Mouse (Mus musculus): ENCODE measurements around the gene Uhrf1bp1l.

The Uhrf1bp1l gene

DNA sequence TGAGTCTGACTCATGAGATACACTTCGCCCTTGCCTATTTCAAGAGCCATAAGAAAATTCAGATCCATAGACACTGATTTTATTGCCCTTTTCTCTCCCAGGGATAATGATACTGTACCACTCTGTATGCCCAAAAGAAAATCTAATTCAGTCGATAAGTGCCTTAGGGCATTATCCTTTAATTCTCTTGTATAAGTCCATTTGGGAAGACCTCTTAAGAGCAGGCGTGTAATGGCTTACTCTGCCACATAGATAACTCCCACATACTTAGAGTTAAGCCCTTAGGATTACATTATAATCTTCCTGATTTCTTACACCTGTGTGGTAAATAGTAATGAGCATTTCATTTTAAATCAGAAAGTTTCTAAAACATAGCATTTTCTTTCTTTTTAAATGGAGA, 1.8 kb downstream of the Uhrf1bp1l start:
- no peak for DNase-seq

DNA sequence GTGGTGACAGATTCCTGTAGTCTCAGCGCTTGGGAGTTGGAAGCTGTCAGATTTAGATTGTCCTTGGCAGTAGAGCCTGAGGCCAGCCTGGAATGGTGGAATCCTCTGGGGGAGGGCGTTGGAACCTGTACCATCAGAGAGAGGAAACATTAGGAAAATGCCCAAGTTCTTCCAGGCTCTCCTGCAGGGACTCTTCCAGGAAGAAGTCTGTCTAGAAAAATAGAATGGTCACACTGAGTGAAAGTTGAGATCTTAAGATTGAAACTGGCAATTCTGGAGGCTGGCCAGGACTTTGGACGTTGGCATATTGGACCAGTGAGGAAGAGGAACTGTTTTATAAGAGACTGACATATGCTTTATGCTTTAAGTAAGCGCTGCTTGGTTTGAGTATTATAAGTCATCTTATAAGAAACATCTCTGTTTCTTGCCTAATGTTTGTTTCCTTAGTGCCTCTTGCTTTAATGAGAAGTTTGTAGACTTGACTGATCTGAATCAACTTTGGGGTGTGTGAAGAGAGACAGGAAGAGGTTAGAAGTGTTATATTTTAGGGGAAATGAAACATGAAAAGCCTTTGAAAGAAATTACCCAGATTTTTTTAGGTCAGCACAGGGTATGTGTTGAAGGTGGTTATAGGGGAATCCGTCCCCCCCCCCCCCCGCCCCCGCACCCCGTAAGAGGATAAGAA, 2.6 kb downstream of the Uhrf1bp1l start:
- DNase-seq = peak in 1 of 2 experiments; percentile 54

DNA sequence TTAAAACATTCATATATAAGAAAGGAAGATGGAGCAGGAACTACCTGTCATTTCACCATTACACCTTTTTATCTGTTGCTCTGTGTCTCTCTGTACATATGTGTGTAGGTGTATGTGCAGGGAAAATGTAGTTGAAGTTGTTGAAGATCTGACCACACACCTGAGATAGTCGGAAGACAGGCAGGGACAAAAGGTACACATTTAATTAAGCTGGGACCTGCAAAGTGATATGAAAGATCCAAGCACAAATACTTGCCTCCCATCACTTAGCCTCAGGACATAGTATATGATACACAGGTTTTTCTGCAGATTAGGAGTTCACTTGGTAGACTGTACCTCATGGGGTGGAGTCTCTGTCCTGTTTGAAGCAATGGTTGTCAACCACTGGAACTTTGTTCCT, 3.1 kb downstream of the Uhrf1bp1l start:
- DNase-seq = no peak

DNA sequence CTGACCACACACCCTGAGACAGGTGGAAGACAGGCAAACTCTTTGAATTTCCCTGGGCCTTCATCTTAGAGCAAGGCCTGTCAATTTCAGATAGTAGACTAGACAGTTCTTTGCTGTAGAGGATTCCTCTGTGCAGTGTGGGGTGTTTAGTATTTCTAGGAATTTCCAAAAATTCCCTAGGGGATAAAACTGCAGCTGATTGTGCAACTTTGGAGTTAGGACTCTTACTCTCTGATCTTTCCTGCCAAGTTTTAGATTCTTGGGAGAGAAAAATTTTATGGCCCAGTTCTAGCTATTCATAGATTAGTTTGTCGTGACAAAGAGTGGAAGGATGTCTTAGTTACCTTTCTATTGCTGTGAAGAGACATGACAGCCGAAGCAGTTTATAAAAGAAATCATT, 3.8 kb downstream of the Uhrf1bp1l start:
- DNase-seq = no peak

DNA sequence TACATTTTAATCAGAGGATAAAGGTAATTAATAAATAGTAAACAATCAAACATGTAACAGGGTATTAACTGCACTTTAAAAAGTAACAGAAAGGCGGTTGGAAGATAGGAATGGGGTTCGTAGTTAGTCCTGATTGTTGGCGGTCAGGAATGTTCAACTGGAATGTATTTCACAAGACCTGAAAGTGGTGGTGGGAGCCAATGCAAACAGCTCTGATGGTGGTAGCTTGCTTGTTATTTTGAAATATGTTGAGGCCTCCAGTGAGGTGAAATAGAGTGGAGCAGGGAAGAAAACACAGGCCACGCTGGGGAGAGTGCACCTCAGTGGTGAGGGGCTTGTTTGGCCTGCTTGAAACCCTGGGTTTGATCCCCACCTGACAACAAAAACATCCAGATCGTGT, 6.3 kb downstream of the Uhrf1bp1l start:
- DNase-seq = no peak

DNA sequence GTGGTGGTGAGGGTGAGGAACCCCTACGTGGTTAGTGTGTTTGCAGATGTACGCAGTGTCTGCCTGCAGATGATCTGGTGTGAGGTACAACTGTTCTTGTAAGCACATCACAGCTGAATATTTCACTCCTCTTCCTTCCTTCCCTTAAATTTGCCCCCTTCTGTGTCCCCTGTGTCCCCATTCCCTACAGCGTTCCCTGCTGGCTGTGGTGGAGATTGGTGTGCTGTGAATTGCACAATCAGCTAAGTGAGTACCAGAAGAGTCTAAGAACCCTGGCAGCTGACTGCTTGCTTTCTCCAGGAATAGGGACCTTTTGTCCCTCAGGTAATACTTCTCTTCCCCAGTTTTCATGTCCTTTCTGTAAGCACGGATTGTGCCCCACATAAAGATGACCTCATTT, 10.4 kb downstream of the Uhrf1bp1l start:
- DNase-seq = no peak

DNA sequence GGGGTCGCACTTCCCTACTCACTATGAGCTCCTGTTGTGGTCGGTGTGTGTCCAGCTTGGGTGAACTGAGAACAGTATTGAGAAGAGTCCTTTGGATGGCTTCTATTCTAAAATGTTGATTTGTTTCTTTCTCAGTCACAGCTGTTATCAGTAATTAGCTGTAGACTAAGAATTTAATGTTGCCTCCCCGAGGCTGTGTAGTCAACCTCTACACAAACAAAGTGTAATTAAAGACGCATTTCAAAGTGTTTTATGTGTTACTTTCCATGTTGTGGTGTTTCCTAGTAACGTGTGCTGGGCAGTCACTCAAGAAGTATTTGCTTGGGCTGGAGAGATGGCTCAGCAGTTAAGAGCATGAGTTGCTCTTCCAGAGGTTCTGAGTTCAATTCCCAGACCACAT, 16.0 kb downstream of the Uhrf1bp1l start:
- no peak for DNase-seq

DNA sequence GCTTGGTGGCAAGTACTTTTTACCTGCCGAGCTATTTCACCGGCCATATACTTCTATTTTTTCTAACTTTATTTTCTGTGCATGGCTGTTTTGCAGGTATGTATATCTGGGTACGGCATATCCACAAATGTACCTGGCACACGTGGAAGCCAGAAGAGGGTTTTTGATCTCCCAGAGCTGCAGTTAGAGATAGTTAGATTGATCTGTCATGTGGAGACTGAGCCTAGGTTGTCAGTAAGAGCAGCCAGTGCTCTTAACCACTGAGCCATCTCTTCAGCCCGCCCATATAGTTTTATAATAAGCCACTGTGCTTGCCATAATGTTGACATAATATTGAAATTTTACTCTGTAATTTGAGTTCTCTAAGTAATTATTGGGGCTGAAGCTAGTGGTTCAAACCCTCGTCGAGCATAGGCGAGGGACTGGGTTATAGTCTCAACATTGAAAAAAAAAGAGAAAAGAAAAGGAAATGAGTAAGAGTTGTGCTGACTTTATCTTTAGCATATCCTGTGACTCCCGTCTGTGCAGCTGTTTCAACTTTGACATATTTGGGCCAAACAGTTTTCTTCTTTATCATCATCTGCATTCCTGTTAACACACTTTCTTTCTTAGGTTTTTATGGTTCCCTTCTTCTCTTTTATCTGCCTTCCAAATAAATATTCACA, 19.8 kb downstream of the Uhrf1bp1l start:
- no peak for DNase-seq

DNA sequence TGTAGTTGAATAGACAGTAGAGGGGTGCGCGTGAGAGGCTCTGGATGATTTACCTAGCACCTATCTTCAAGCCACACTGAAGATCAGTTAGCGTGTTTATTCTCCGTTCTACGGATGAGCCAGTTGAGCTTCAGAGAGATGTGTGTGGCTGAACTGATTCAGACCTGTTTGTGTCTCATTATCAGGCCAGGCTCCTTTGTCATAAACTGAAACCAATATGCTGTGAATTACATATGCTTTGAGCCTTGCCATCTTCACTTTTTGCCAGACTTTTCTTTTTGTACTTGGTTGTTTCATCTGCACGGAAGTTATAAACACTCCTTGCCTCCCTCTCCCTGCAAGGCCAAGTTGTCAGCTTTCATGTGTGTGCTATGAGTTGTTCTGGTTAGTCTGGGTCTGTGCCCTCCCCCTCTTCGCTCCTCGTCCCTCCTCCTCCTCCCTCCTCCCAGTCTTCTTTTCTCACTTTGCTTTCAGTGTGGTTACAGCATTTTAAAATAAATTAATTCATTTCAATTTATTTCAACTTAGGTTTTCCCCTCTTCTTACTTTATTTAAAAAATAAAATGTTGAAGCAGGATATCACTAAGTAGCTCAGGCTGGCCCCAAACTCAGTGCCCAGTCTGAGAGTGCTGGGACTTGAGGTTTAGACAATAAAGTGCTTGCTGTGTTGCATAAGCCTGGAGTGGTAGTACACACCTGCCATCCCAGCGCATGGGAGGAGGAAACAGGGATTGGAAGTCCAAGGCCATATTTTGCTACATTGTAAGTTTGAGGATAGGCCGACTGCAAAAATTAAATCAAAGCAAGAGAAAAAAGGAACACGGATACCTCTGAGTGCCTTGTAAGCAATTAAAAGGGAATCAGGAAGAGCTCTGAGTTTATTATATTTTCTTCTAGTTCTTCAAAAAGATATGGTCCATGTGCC, 21.3 kb downstream of the Uhrf1bp1l start:
- DNase-seq = no peak

DNA sequence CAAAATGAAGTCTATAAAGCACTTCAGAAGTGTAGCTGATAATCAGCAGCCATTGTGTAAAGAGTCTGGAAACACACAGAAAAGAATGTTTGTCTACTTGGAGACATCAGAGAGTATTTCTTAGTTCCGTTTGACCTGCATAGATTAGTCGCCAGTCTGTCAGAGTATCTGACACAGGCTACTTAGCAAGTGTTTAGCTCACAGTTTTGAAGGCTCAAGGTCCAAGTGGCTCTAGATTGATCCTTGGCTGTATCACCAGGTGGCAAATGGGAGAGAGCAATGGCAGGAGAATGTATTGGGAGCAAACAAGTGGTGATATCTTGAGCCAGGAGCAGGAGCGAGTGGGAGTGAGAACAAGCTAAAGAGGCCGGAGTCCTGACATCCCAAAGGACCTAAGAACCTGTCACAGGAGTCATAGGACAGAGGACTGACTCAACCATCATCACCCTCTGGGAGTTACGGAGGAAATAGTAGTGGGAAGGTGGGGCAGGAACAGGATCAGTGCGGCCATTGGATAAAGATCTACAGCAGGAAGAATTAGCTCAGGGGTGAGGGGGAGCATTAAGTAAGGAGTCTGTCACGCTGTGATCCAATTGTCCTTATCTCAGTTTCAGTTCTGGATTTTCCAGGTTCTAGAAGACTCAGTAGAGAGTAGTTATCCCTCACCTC, 23.7 kb downstream of the Uhrf1bp1l start:
- no peak for DNase-seq

DNA sequence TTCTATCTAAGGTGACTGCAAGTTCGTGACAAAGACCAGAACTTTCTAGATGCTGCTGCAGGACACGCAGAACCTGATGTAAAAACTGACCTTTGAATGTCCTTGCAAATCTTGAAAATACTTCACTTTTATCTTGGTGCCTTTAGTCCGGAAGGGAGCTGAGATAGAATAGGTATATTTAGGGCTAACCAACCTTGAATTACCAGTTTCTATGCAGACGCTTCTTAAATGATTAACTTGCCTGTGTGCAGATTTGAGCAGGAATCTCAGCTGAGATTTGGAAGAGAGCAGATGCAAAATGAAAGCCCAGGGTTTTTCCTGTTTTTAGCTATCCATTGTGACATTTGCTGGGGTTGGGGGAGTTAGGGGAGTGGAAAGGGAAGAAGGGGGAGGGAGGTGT, 24.3 kb downstream of the Uhrf1bp1l start:
- DNase-seq = peak in 1 of 2 experiments; percentile 34

DNA sequence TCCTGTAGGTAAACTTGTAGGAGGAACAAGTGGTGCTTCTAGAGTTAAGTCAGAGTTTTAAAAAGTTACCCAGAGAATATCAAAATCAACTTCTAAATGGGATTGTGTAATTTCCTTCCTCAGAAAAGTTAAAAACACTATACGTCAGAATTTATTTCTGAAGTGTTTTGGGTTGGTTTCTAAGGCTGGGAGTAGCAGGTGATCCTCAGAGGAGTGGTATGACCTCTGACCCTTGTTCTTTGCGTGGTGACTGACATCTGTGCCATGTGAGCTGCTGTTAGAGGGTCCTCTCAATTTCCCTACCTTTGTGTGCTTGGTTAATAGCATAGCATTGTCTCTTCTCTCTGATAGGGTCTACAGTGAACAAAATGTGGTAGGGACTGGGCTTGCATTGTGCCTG, 27.1 kb downstream of the Uhrf1bp1l start:
- DNase-seq = no peak

DNA sequence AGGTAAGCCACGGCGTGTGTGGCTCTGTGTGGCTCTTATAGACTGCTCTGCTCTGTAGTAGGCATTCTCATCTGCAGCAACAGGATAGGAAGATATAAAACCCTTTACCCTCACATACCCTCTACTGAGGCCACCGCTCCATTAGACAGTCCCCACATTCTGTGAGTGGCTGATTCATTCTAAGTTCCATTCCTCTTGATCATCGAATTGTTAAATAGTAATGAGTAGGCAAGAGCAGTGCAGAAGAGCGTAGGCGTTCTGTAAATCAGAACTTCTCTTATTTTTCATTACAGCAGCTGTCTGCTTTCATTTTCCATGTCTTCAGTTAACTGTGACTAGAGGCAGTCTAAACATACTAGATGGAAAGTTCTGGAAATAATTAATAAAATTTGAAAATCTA, 31.2 kb downstream of the Uhrf1bp1l start:
- DNase-seq = no peak

DNA sequence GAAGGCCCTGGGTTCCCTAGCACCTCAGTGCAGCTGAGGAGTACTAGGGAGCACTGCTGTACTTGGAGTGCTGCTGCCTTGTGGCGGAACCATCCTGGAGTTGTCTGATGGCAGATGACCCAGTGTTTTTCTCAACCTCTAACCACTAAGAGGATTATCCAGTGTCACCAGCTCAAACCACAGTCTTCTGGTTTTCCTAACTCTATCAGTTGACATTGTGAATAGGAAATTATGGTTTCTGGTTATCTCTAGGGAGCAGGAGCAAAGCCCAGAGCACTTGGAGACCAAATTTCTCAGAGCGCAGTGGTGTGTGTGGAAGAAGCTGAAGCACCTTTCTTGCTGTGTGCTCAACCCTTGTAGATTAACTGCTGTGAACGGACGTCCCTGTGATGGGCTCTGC, 47.1 kb downstream of the Uhrf1bp1l start:
- no peak for DNase-seq

DNA sequence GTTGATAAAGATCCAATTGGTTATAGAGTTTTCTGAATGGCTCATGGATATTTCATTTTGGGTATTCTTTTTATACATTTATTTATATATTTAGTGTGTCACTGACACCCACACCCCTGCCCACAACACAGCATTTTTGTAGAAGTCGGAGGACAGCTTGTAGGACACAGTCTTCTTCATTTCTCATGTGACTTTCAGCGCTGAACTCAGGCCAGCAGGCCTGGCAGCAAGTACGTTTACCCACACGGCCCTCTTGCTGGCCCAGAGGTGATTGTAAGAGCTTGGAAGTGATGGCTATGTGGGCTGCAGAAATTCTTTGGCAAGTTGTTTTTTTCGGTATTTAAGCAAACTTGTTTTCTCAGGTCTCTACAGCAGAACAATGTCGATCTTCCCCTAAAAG, 49.3 kb downstream of the Uhrf1bp1l start:
- no peak for DNase-seq

DNA sequence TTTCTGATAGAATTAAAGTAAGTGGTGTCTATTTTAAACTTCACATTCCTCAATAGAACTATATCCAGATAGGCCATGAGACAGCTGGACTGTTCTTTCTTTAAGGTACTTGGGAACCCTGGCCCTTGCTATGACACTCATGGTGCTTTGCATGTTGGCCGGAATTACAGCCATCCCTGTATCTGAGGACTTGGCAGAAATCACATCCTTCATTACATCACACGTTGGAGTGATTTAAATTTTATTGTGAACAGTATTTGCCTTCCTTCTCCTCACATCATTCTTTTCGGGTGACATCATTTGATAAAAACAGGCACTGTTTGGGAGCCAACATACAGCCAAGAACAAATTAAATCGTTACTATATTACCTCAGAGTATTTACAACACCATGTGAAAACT, 74.4 kb downstream of the Uhrf1bp1l start:
- no peak for DNase-seq

DNA sequence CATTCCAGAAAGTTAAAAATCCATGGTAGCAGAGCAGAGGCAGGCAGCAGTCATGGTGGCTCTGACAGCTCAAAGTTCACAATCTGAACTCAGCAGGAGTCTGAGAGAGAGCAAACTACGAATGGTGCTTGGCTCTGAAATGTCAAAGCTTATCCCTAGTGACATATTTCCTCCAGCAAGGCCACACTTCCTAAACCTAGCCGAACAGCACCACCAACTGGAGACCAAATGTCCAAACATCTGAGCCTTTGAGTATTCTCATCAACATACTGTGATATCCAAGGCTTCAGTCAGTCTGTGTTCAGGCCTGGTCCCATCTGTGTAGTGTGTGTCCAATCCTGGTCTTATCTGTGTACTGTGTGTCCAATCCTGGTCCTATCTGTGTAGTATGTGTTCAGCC, 79.1 kb downstream of the Uhrf1bp1l start:
- DNase-seq = peak; percentile 67 to 68

DNA sequence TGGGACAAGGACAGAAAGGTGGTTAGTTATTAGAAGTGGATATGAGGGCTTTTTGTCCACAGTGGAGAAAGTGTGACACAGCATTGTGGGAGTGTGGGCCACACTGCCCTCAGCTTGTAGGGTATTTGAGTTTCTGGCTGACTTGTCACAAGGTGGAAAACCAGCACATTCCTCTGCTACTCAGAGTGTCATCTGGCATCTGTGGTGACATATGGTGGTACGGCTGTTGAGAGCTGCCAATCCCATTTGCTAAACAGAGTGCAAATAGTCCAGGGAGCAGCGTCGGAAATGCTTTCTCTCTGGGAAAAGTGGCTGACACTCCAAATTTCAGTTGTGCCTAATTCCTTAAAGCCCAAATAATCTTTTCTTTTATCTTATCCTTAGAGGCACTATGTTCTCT, 82.1 kb downstream of the Uhrf1bp1l start:
- no peak for DNase-seq

DNA sequence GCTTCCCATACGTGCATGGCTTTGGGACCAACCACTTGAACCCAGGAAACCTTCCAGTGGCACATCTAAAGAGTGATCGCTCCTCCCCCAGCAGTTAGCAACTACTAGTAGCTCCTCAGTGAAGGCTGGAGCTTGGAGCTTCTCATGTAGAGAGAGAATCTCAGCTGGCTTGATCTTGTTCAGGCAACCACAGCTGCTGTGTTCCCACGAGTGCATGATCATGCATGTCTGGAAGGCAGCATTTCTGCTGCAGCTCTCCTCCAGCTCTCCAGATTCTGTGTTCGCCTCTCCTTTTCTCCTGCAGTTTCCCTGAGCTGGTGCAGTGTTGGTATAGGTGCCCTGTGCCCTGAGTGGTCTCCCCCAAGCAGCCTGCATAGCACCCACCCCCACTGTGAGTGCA, 87.5 kb downstream of the Uhrf1bp1l start:
- no peak for DNase-seq

DNA sequence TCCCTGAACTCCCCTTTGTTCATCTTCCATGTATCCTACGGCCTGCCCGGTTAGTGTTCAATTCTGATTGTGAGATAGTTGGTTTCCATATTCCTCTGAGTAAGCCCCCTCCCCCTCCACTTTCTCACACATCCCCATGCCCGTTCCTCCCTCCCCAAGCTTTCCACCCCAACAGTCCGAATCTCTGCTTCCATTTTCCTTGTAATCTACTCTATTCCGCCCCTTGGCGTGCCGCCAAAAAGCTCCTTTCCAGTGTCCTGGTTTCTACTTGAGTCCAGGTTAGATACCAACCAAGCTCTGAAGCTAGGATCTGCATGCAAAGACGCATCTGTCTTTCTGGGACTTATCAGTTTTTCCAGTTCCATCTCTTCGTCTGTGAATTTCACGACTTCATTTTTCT, 88.4 kb downstream of the Uhrf1bp1l start:
- peak; percentile 40 to 75 for DNase-seq

DNA sequence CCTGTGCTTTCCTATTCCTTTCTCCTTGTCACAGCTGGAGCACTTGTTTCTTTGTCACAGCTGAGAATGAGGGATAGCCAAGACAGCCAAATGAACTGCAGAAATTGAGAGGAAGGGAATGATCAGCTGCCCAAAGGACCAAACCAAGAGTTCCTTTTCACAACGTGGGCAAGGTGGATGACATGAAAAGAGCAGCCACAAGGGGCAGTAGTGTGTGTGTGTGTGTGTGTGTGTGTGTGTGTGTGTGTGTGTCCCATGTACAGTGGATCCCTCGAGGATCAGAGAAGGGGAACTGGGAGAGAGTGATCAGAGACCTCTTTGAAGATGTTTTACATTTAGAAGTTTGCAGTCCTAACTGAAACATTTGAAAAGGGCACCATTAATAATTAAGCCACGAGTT, 92.7 kb downstream of the Uhrf1bp1l start:
- peak; percentile 18 to 39 for DNase-seq

DNA sequence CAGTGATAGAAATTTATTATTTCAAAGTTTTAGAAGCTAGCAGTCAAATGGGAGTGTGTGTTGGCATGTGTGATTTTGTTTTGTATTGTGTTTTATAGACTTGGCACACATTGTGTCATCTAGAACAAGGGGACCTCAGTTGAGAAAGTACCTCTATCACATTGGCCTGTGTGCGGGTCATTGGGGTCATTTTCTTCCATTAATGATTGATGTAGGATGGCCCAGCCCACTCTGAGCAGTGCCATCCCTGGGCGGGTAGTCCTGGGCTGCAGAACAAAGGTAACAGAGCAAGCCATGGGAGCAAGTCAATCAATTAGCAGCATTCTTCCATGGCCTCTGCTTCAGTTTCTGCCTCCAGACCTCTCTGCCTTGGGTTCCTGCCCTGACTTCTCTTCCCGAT, 94.0 kb downstream of the Uhrf1bp1l start:
- DNase-seq = peak; percentile 25 to 42

DNA sequence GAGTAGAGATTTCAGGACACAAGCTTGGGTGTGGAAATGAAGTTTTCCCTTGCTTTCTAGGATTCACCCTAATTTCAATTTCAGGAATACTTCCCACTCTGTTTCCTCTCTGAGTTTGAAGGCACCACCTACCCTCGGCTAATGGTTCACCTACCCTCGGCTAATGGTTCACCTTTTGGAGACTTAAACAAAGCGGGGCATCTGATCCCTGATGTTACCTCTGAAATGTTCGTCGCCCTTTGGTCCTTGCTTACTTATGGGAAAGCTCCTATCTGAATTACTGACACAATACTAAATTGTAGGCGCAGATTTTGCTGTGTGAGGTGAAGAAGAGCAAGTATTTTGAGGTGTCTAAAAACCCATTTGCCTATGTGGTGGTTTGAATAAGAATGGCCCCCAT, 106.2 kb downstream of the Uhrf1bp1l start:
- DNase-seq = peak; percentile 44 to 45

Measured in kidney, postnatal 36 days (tissue).